Mouse (Mus musculus): ENCODE results near the gene Spcs2. TPM values are rescaled to one million over a fixed set of nuclear protein-coding genes. Genes with fewer than 3 reads are reported as not detected.
"Not testable (repeated sequence)": the region's sequence is repeated elsewhere in the genome, so short reads cannot be mapped to it uniquely, and the experiment has no call there.

Gene Spcs2
- polyA plus RNA-seq, 1 experiment from 2014 or later: 318 TPM

GRCm38 (mm10) chr7:99823045-99823663, 40.1 kb downstream of the Spcs2 start:
- no peak for DNase-seq (ENCODE audit: low spot score)
- H3K27ac ChIP-seq (ENCODE audit: low read length): no peak overlapping the region

GRCm38 (mm10) chr7:99822426-99822825, 40.8 kb downstream of the Spcs2 start:
- no peak overlapping the region for H3K4me2 ChIP-seq (replicated peaks; ENCODE audit: low read depth, low read length)
- TF ChIP-seq EP300 (IDR thresholded peaks at IDR 0.05) (no peak), CTCF (IDR thresholded peaks at IDR 0.05) (no peak)
- H3K9ac ChIP-seq (replicated peaks; ENCODE audit: low read depth): no peak overlapping the region
- no peak overlapping the region for H3K27ac ChIP-seq (ENCODE audit: low read length)
- ATAC-seq (peak; percentile 61), DNase-seq (ENCODE audit: low spot score) (peak; percentile 51)
- peaks cover 2% of the 10 kb centered on the region; the same call in 1 of the 2 replicates for H3K4me1 ChIP-seq (ENCODE audit: insufficient read depth, low read depth, low read length)
- WGBS: 63% methylated on average over 5 of the region's 5 CpGs
- no peak overlapping the region for H3K4me3 ChIP-seq (ENCODE audit: low read depth, low read length)
- H3K27me3 ChIP-seq (replicated peaks; ENCODE audit: insufficient read depth, low read length): no peaks in the 10 kb centered on the region
- no peaks in the 10 kb centered on the region for H3K9me3 ChIP-seq (ENCODE audit: low read length)
- H3K36me3 ChIP-seq (ENCODE audit: insufficient read depth, low read length): no peaks in the 10 kb centered on the region

More at GRCm38 (mm10) chr7:99823045-99823663, 40.1 kb downstream of the Spcs2 start:
- H3K36me3 ChIP-seq (ENCODE audit: insufficient read depth, low read length): no peaks in the 10 kb centered on the region
- H3K4me2 ChIP-seq (replicated peaks; ENCODE audit: low read depth, low read length): no peak overlapping the region
- H3K27me3 ChIP-seq (replicated peaks; ENCODE audit: insufficient read depth, low read length): no peaks in the 10 kb centered on the region
- peaks cover 2% of the 10 kb centered on the region; the same call in 1 of the 2 replicates for H3K4me1 ChIP-seq (ENCODE audit: insufficient read depth, low read depth, low read length)
- ATAC-seq: no peak
- H3K9ac ChIP-seq (replicated peaks; ENCODE audit: low read depth): no peak overlapping the region
- H3K9me3 ChIP-seq (ENCODE audit: low read length): no peaks in the 10 kb centered on the region
- no peak overlapping the region for H3K4me3 ChIP-seq (ENCODE audit: low read depth, low read length)
- WGBS: 83% methylated on average over 10 of the region's 10 CpGs
- TF ChIP-seq EP300 (IDR thresholded peaks at IDR 0.05) (no peak), CTCF (IDR thresholded peaks at IDR 0.05) (no peak)

- Histone ChIP-seq H3K9me3 (ENCODE audit: low read length) (no peaks in the 10 kb centered on the region), H3K27ac (ENCODE audit: low read length) (no peak overlapping the region), H3K36me3 (ENCODE audit: insufficient read depth, low read length) (no peaks in the 10 kb centered on the region), H3K27me3 (replicated peaks; ENCODE audit: insufficient read depth, low read length) (no peaks in the 10 kb centered on the region), H3K4me1 (ENCODE audit: insufficient read depth, low read depth, low read length) (peaks cover 2% of the 10 kb centered on the region; the same call in 1 of the 2 replicates), H3K4me2 (replicated peaks; ENCODE audit: low read depth, low read length) (no peak overlapping the region), H3K4me3 (ENCODE audit: low read depth, low read length) (no peak overlapping the region), H3K9ac (replicated peaks; ENCODE audit: low read depth) (no peak overlapping the region)
- DNase-seq (ENCODE audit: low spot score) (no peak), ATAC-seq (no peak)
- TF ChIP-seq CTCF (IDR thresholded peaks at IDR 0.05) (no peak), EP300 (IDR thresholded peaks at IDR 0.05) (no peak)
- 80% methylated on average over 2 of the region's 2 CpGs for WGBS
Observed at GRCm38 (mm10) chr7:99821953-99822352, 41.3 kb downstream of the Spcs2 start.

GRCm38 (mm10) chr7:99818181-99818725, 45.0 kb downstream of the Spcs2 start:
- 24% methylated on average over 9 of the region's 9 CpGs for WGBS

GRCm38 (mm10) chr7:99813394-99813793, 49.9 kb downstream of the Spcs2 start:
- 87% methylated on average over 11 of the region's 11 CpGs for WGBS
- Histone ChIP-seq H3K36me3 (ENCODE audit: insufficient read depth, low read length) (0 out of 2 replicates have a peak, but pooled peaks cover 4% of the 10 kb centered on the region), H3K27ac (ENCODE audit: low read length) (no peak overlapping the region), H3K4me2 (replicated peaks; ENCODE audit: low read depth, low read length) (no peak overlapping the region), H3K27me3 (replicated peaks; ENCODE audit: insufficient read depth, low read length) (no peaks in the 10 kb centered on the region), H3K9me3 (ENCODE audit: low read length) (no peaks in the 10 kb centered on the region), H3K9ac (replicated peaks; ENCODE audit: low read depth) (no peak overlapping the region), H3K4me1 (ENCODE audit: insufficient read depth, low read depth, low read length) (no peaks in the 10 kb centered on the region), H3K4me3 (ENCODE audit: low read depth, low read length) (no peak overlapping the region)
- peak; percentile 33 for DNase-seq (ENCODE audit: low spot score)
- TF ChIP-seq EP300 (IDR thresholded peaks at IDR 0.05) (no peak), CTCF (IDR thresholded peaks at IDR 0.05) (peak; percentile 75)
- ATAC-seq: no peak

More at GRCm38 (mm10) chr7:99818181-99818725, 45.0 kb downstream of the Spcs2 start:
- not testable (repeated sequence) for H3K4me3 ChIP-seq (ENCODE audit: low read depth, low read length); H3K4me1 ChIP-seq (ENCODE audit: insufficient read depth, low read depth, low read length); H3K9ac ChIP-seq (replicated peaks; ENCODE audit: low read depth); H3K36me3 ChIP-seq (ENCODE audit: insufficient read depth, low read length); H3K27ac ChIP-seq (ENCODE audit: low read length); H3K27me3 ChIP-seq (replicated peaks; ENCODE audit: insufficient read depth, low read length); H3K9me3 ChIP-seq (ENCODE audit: low read length)
- H3K4me2 ChIP-seq (replicated peaks; ENCODE audit: low read depth, low read length): peak overlapping the region; percentile 25; the same call in 1 of the 2 replicates
- DNase-seq (ENCODE audit: low spot score): peak; percentile 60
- ATAC-seq: peak; percentile 67

- Histone ChIP-seq H3K9ac (replicated peaks; ENCODE audit: low read depth) (no peak overlapping the region), H3K36me3 (ENCODE audit: insufficient read depth, low read length) (0 out of 2 replicates have a peak, but pooled peaks cover 4% of the 10 kb centered on the region), H3K4me2 (replicated peaks; ENCODE audit: low read depth, low read length) (no peak overlapping the region), H3K9me3 (ENCODE audit: low read length) (no peaks in the 10 kb centered on the region), H3K27ac (ENCODE audit: low read length) (no peak overlapping the region), H3K27me3 (replicated peaks; ENCODE audit: insufficient read depth, low read length) (no peaks in the 10 kb centered on the region), H3K4me1 (ENCODE audit: insufficient read depth, low read depth, low read length) (no peaks in the 10 kb centered on the region), H3K4me3 (ENCODE audit: low read depth, low read length) (no peak overlapping the region)
- no peak for TF ChIP-seq EP300 (IDR thresholded peaks at IDR 0.05)
- no peak for TF ChIP-seq CTCF (IDR thresholded peaks at IDR 0.05)
- ATAC-seq (no peak), DNase-seq (ENCODE audit: low spot score) (no peak)
- WGBS: 83% methylated on average over 4 of the region's 4 CpGs
Observed at GRCm38 (mm10) chr7:99811661-99812060, 51.6 kb downstream of the Spcs2 start.
